Mouse (Mus musculus): ENCODE results near the gene Spg11. TPM values are rescaled to one million over a fixed set of nuclear protein-coding genes. Genes with fewer than 3 reads are reported as not detected.

Gene Spg11
- polyA plus RNA-seq (2017; shearing (Covaris generic)), result 14.4 TPM

DNA sequence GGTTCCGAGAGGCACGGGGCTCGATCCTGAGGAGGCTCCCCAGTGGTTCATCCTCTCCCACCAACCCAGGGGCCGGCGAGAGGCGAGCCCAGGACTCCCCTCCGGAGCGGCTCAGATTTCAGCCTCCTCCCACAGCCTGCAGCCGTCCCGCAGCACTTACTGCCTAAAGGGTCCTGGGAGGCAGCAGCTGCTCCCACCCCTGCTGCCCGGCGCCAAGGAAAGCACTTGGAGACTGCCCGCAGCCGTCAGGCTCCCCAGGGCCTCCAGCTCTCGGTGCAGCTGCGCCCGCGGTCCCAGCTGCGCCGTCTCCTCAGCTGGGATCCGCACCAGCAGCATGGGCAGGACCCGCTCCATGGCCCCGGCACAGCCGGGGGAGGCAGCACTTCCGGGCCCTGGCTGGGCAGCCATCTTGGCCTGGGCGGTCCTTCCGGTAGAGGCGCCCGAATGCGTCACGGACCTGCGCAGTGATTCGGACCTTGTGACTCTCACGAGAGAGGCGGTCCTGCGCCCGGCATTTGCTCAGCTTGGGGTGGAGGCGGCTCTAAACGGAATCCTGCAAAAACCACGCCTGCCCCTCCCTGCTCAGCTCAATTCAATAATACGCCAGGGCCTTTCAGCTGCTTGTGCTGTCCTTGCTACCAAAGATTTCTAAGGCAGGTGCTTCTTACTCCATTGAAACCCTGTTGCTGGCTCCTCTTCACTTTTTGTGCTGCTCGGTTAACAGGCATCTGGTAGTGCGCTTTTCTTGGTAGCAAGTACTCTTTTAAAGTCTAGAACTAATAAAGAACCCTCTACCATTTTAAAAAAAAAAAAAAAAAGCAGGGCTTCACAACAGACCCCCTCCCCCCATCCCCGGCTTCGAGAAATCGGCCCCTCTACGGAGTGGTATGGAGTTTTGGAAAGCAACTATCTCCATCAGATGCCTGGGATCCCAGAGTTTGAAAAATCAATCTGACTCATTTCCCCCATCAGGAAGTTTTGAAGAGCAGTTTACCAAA, at the start of gene Spg11:
TSS of gene Spg11 (minus strand) at position 426 of the 998 bp plus-strand sequence.

DNA sequence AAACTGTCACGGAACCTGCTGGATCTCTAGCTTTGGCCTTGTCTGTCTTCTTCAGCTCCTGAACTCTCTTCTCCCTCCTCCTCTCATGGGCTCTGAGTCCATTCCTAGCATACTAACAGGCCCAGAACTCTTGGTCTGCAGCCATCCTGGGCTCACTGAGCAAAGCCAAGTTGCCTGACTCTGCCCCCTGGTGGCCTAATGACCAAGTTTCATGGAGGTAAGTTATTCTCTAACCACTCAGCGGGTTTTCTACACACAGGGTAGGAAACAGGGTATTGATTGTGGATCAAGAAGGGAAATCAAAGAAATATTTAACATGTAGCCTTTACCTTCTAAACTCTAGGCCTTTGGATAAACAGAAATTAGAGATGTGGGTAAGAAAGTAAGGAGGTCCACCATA, 42.5 kb upstream of the Spg11 start, which contains the start of gene Trim69:
TSS of gene Trim69 (plus strand) at position 21 of the 400 bp plus-strand sequence.

DNA sequence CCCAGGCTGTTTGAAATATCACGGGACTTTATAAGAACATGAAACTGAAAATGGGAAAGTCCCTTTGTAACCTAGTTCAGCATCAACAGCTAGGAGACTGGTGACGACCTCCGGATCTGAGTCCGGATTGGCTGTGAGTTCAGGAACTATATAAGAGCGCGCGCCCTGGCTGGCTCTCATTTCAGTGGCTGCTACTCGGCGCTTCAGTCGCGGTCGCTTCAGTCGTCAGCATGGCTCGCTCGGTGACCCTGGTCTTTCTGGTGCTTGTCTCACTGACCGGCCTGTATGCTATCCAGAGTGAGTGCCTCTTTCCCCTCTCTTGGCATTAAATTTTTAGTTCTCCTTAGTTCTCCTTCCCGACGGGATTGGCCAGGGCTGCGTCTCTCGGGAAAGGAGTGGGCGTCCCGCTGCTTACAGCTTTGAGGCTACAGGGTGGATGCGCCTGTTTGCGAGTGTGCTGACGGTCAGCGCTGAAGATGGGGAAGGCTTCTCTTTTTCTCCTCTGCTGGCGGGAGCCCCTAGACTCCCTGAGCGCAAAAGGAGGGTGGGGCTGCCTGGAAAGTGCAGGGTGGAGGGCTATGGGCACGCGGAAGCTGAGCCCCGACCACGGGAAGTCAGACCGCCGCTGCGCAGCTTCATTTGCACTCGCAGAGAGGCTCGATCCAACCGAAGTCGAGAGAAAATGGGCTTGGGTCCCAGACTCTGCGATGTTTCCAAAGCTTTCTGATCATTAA, 29.5 kb upstream of the Spg11 start, which contains the start of gene B2m:
TSS of gene B2m (plus strand) at position 179 of the 734 bp plus-strand sequence.

DNA sequence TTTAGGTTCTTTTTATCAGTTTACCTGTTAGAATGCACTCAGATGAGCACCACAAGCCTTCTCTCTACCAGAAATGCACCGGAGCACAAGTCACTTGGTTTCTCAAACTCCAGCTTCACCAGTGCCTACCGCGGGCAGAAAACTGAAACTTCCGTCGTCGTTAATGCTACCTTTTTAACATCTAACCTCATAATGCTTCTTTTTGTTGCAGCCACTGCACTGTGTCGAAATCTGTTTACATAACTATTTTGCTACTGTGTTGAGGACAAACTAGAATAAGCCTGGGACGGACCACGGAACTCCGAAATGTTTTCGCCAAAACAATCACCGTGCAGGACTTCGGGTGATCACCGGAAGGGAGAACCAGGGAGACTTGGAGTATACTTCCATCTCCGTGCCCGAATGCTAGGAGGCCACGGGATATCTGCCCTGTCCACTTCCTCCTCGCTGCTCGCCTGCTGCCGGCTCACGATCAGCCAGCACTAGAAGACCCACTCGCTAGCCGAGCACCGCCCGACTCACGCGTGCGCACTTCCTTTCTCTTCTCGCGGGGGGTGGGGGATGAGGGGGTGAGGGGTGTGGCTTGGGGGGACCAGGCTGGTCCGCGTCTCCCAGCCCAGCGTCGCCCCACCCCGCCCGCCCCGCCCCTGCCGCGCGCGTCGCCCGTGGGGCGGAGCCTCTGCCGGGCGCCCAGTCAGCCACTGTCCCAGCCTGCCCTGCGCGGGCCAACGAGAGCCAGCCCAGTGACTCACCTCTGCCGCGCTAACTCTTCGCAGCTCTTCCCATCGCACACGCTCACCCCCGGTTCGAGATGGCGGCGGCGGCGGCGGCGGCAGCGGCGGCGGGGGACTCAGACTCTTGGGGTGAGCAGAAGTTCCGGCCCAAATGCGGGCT, 90.1 kb downstream of the Spg11 start, which contains the start of gene Eif3j1:
TSS of gene Eif3j1 (plus strand) at position 685 of the 894 bp plus-strand sequence.

Other genes with a start within 250 kb of the Spg11 start
- 47.5 TPM for gene Ctdspl2, start 162.4 kb downstream of the Spg11 start, polyA plus RNA-seq (2017; shearing (Covaris generic))
- not detected for gene Mageb3, start 162.3 kb downstream of the Spg11 start, polyA plus RNA-seq (2017; shearing (Covaris generic))
- gene Eif3j1, start 89.8 kb downstream of the Spg11 start, polyA plus RNA-seq (2017; shearing (Covaris generic)), result 19.2 TPM
- gene B2m, start 29.3 kb upstream of the Spg11 start, polyA plus RNA-seq (2017; shearing (Covaris generic)), result 8,303 TPM
- gene Trim69, start 42.3 kb upstream of the Spg11 start, polyA plus RNA-seq (2017; shearing (Covaris generic)), result 0.21 TPM
- not detected for gene Patl2, start 67.8 kb upstream of the Spg11 start, polyA plus RNA-seq (2017; shearing (Covaris generic))
- gene Terb2, start 67.9 kb upstream of the Spg11 start, polyA plus RNA-seq (2017; shearing (Covaris generic)), result not detected
- 3.3 TPM for gene Sord, start 116.4 kb upstream of the Spg11 start, polyA plus RNA-seq (2017; shearing (Covaris generic))
- gene Duox2, start 180.1 kb upstream of the Spg11 start, polyA plus RNA-seq (2017; shearing (Covaris generic)), result not detected
- gene Duoxa2, start 180.5 kb upstream of the Spg11 start, polyA plus RNA-seq (2017; shearing (Covaris generic)), result 0.24 TPM
- not detected for gene Duoxa1, start 195.3 kb upstream of the Spg11 start, polyA plus RNA-seq (2017; shearing (Covaris generic))
- gene Duox1, start 197.3 kb upstream of the Spg11 start, polyA plus RNA-seq (2017; shearing (Covaris generic)), result not detected